Mouse (Mus musculus): ENCODE results near the gene Rcbtb2. TPM values are rescaled to one million over a fixed set of nuclear protein-coding genes. Genes with fewer than 3 reads are reported as not detected.

The Rcbtb2 gene
- polyA plus RNA-seq, 1 experiment from 2014 or later, result 88.8 TPM

DNA sequence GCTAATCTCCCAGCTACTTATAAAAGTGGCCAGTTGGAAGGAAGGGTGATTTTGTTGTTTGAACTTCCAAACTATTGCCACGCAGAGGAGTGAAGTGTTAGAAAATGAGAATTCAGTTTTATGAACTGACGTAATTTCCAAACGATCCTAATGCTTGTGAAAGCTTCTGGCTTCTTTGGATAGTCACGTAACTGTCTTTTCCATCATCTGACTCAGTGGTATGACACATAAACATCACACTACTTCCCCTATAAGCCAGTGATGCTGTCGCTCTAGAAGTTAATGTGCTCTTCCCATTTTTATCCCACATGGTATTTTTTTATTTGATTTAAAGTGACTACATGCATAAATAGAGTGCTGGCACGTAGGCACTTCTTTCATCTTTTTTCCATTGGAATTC lies 45.8 kb downstream of the Rcbtb2 start:
- no peak overlapping the region for H3K4me3 ChIP-seq
- no peak overlapping the region for H3K4me2 ChIP-seq
- H3K27me3 ChIP-seq, result no peaks in the 10 kb centered on the region
- H3K4me1 ChIP-seq (replicated peaks), result no peaks in the 10 kb centered on the region
- no peak overlapping the region for H3K9ac ChIP-seq
- no peak overlapping the region for H3K27ac ChIP-seq
- 98% methylated on average over 6 of the region's 6 CpGs for whole genome bisulfite sequencing
- no peaks in the 10 kb centered on the region for H3K9me3 ChIP-seq
- ATAC-seq (ENCODE audit: low FRiP score), result no peak
- H3K36me3 ChIP-seq, result peaks cover 75% of the 10 kb centered on the region

GRCm38 (mm10) chr14:73169926-73170844 lies 47.3 kb downstream of the Rcbtb2 start:
- 94% methylated on average over 13 of the region's 13 CpGs for WGBS
- peaks cover 74% of the 10 kb centered on the region for H3K36me3 ChIP-seq
- no peak overlapping the region for H3K4me3 ChIP-seq
- H3K27me3 ChIP-seq, result no peaks in the 10 kb centered on the region
- no peak overlapping the region for H3K4me2 ChIP-seq
- H3K9ac ChIP-seq, result no peak overlapping the region
- no peak for ATAC-seq (ENCODE audit: low FRiP score)
- no peaks in the 10 kb centered on the region for H3K9me3 ChIP-seq
- H3K27ac ChIP-seq, result no peak overlapping the region
- H3K4me1 ChIP-seq (replicated peaks), result 0 out of 2 replicates have a peak, but pooled peaks cover 6% of the 10 kb centered on the region

- ATAC-seq (ENCODE audit: low FRiP score), result no peak
- peaks cover 78% of the 10 kb centered on the region for H3K36me3 ChIP-seq
- no peak overlapping the region for H3K9ac ChIP-seq
- no peaks in the 10 kb centered on the region for H3K27me3 ChIP-seq
- no peak overlapping the region for H3K4me3 ChIP-seq
- no peak overlapping the region for H3K27ac ChIP-seq
- WGBS, result 80% methylated on average over 12 of the region's 12 CpGs
- H3K4me1 ChIP-seq (replicated peaks), result 0 out of 2 replicates have a peak, but pooled peaks cover 6% of the 10 kb centered on the region
- no peak overlapping the region for H3K4me2 ChIP-seq
- H3K9me3 ChIP-seq, result no peaks in the 10 kb centered on the region
These were observed 49.6 kb downstream of the Rcbtb2 start for GRCm38 (mm10) chr14:73172196-73173011.

DNA sequence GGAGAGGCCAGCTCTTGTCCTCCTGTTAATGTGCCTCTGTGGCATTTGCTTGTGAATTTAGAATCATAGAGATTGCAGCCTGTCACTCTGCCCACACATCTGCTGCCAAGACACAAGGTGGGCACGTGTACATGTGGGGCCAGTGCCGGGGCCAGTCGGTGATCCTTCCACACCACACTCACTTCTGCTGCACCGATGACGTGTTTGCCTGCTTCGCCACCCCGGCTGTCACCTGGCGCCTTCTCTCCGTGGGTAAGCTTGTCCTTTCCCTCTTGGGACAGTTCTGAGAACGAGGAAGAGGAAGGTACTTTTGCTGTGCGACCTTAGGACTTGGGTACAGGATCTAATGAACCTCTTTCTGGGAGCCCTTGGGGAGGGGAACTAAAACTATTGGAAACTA lies 50.8 kb downstream of the Rcbtb2 start:
- 92% methylated on average over 11 of the region's 11 CpGs for WGBS
- peaks cover 78% of the 10 kb centered on the region for H3K36me3 ChIP-seq
- ATAC-seq (ENCODE audit: low FRiP score), result no peak

GRCm38 (mm10) chr14:73174091-73174995 lies 51.5 kb downstream of the Rcbtb2 start:
- no peaks in the 10 kb centered on the region for H3K27me3 ChIP-seq
- no peak overlapping the region for H3K4me3 ChIP-seq
- peak overlapping the region; percentile 8; the same call in 1 of the 2 replicates for H3K9ac ChIP-seq
- H3K27ac ChIP-seq, result peak overlapping the region; percentile 20; the same call in 1 of the 2 replicates
- no peaks in the 10 kb centered on the region for H3K9me3 ChIP-seq
- 0 out of 2 replicates have a peak, but pooled peaks cover 6% of the 10 kb centered on the region for H3K4me1 ChIP-seq (replicated peaks)
- no peak for ATAC-seq (ENCODE audit: low FRiP score)
- WGBS, result 82% methylated on average over 7 of the region's 7 CpGs
- peaks cover 82% of the 10 kb centered on the region for H3K36me3 ChIP-seq
- H3K4me2 ChIP-seq, result no peak overlapping the region

More for the DNA sequence above, 50.8 kb downstream of the Rcbtb2 start:
- Histone ChIP-seq H3K9me3 (no peaks in the 10 kb centered on the region), H3K4me2 (no peak overlapping the region), H3K9ac (no peak overlapping the region), H3K4me3 (no peak overlapping the region), H3K27me3 (no peaks in the 10 kb centered on the region), H3K4me1 (replicated peaks) (0 out of 2 replicates have a peak, but pooled peaks cover 6% of the 10 kb centered on the region), H3K27ac (no peak overlapping the region)

- 0 out of 2 replicates have a peak, but pooled peaks cover 6% of the 10 kb centered on the region for H3K4me1 ChIP-seq (replicated peaks)
- no peak for ATAC-seq (ENCODE audit: low FRiP score)
- no peak overlapping the region for H3K4me2 ChIP-seq
- no peaks in the 10 kb centered on the region for H3K27me3 ChIP-seq
- no peaks in the 10 kb centered on the region for H3K9me3 ChIP-seq
- no peak overlapping the region for H3K4me3 ChIP-seq
- 94% methylated on average over 1 of the region's 1 CpGs for WGBS
- peak overlapping the region; percentile 12; the same call in 1 of the 2 replicates for H3K27ac ChIP-seq
- H3K9ac ChIP-seq, result 0 out of 2 replicates have a peak overlapping the region, but pooled peaks have one; percentile 8
- H3K36me3 ChIP-seq, result peaks cover 83% of the 10 kb centered on the region
These were observed 52.2 kb downstream of the Rcbtb2 start for GRCm38 (mm10) chr14:73175031-73175430.

- H3K4me1 ChIP-seq (replicated peaks), result 0 out of 2 replicates have a peak, but pooled peaks cover 9% of the 10 kb centered on the region
- no peak for ATAC-seq (ENCODE audit: low FRiP score)
- H3K4me3 ChIP-seq, result no peak overlapping the region
- WGBS, result 84% methylated on average over 6 of the region's 6 CpGs
- H3K27ac ChIP-seq, result no peak overlapping the region
- peaks cover 84% of the 10 kb centered on the region for H3K36me3 ChIP-seq
- H3K4me2 ChIP-seq, result no peak overlapping the region
- no peak overlapping the region for H3K9ac ChIP-seq
- no peaks in the 10 kb centered on the region for H3K27me3 ChIP-seq
- no peaks in the 10 kb centered on the region for H3K9me3 ChIP-seq
These were observed 53.0 kb downstream of the Rcbtb2 start for GRCm38 (mm10) chr14:73175814-73176213.

DNA sequence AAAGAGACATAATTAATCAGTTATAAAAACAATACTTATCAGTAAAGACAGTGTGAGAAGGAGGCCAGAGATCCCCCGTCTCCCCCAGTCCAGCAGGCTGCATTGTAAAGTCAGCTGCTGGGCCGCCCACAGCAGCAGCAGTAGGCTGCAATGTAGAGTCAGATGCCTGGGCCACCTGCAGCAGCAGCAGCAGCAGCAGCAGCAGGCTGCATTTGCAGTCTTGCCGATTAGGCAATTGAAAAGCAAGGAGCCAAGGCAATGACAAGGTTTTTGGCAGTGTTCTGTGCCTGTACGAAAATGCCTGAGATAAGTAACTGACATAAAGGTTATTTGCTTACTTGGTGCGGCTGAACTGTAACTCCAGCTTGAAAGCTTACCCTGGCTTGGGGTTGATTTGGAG lies 53.4 kb downstream of the Rcbtb2 start:
- Histone ChIP-seq H3K27me3 (no peaks in the 10 kb centered on the region), H3K4me1 (replicated peaks) (peaks cover 11% of the 10 kb centered on the region; the same call in 1 of the 2 replicates), H3K36me3 (peaks cover 79% of the 10 kb centered on the region), H3K4me2 (no peak overlapping the region), H3K9ac (no peak overlapping the region), H3K27ac (no peak overlapping the region), H3K9me3 (no peaks in the 10 kb centered on the region), H3K4me3 (no peak overlapping the region)
- WGBS, result 92% methylated on average over 5 of the region's 5 CpGs
- no peak for ATAC-seq (ENCODE audit: low FRiP score)

- 81% methylated on average over 11 of the region's 11 CpGs for WGBS
- Histone ChIP-seq H3K27ac (no peak overlapping the region), H3K9ac (no peak overlapping the region; the same call in 1 of the 2 replicates), H3K4me3 (no peak overlapping the region), H3K27me3 (no peaks in the 10 kb centered on the region), H3K4me2 (no peak overlapping the region), H3K36me3 (peaks cover 81% of the 10 kb centered on the region), H3K4me1 (replicated peaks) (peaks cover 13% of the 10 kb centered on the region; the same call in 1 of the 2 replicates), H3K9me3 (no peaks in the 10 kb centered on the region)
- ATAC-seq (ENCODE audit: low FRiP score), result no peak
These were observed 55.1 kb downstream of the Rcbtb2 start for GRCm38 (mm10) chr14:73177961-73178360.

DNA sequence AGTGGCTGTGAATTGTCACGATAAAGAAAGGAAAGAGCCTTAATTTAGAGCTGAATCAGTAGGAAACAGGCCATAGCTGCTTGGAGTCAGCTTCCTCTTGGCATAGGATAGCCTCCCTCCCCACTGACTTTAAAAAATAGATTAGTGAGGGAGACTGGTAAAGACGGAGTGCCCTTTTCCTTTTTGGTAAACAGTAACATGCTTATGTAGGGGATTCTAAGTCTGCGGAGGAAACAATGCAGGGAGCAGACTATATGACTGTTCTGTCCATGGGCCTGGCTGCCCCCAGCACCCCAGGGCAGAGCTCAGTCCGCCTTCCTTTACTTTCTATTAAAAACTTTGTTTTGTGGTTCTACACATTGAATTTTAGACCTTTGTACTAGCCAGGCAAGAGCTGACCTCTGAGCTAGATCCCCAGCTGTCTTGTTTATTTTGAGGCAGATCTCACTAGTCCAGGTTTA lies 56.4 kb downstream of the Rcbtb2 start:
- Histone ChIP-seq H3K4me2 (no peak overlapping the region), H3K27ac (no peak overlapping the region), H3K36me3 (peaks cover 75% of the 10 kb centered on the region), H3K9me3 (no peaks in the 10 kb centered on the region), H3K27me3 (no peaks in the 10 kb centered on the region), H3K4me3 (no peak overlapping the region), H3K9ac (no peak overlapping the region), H3K4me1 (replicated peaks) (peaks cover 13% of the 10 kb centered on the region; the same call in 1 of the 2 replicates)
- ATAC-seq (ENCODE audit: low FRiP score), result no peak
- WGBS, result 82% methylated on average over 4 of the region's 4 CpGs

DNA sequence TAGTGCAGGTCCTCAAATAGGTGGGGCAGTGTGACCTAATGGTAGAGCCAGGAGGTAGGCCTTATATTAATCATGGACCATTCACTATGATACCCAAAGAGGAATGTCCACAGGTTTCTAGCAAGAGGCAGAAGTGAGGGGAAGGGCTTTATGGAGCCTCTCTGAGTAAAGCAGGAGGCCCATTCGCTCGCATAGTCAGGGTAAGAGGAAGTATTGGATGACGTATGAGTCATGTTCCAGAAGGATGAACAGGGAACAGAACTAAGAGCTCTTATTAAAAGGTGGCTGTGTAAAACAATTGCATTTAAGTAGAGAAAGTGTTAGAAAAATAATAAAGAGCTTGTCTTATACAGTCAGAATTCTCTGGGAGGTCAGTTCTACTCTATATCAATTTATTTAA lies 57.8 kb downstream of the Rcbtb2 start:
- H3K4me1 ChIP-seq (replicated peaks), result peaks cover 7% of the 10 kb centered on the region; the same call in 1 of the 2 replicates
- no peak overlapping the region for H3K27ac ChIP-seq
- 90% methylated on average over 3 of the region's 3 CpGs for WGBS
- H3K9me3 ChIP-seq, result 0 out of 2 replicates have a peak, but pooled peaks cover 5% of the 10 kb centered on the region
- ATAC-seq (ENCODE audit: low FRiP score), result no peak
- H3K9ac ChIP-seq, result no peak overlapping the region
- H3K36me3 ChIP-seq, result peaks cover 78% of the 10 kb centered on the region
- H3K4me2 ChIP-seq, result no peak overlapping the region
- H3K27me3 ChIP-seq, result no peaks in the 10 kb centered on the region
- H3K4me3 ChIP-seq, result no peak overlapping the region
